Mouse (Mus musculus): ENCODE data around the gene Inpp4b. TPM values are rescaled to one million over a fixed set of nuclear protein-coding genes. Genes with fewer than 3 reads are reported as not detected.

Inpp4b gene
- polyA plus RNA-seq, 1 experiment from 2014 or later = 6.0 TPM

- no peak overlapping the region for H3K4me3 ChIP-seq (replicated peaks)
- no peaks in the 10 kb centered on the region for H3K9me3 ChIP-seq
- no peaks in the 10 kb centered on the region for H3K4me1 ChIP-seq
- WGBS = 68% methylated on average over 3 of the region's 3 CpGs
- no peak for ATAC-seq (ENCODE audit: low FRiP score)
- no peak overlapping the region for H3K27ac ChIP-seq
- no peak overlapping the region for H3K9ac ChIP-seq
- H3K4me2 ChIP-seq = no peak overlapping the region
- H3K27me3 ChIP-seq = no peaks in the 10 kb centered on the region
- no peaks in the 10 kb centered on the region for H3K36me3 ChIP-seq (replicated peaks)
Measured at GRCm38 (mm10) chr8:81865664-81866063, 523.3 kb downstream of the Inpp4b start.

DNA sequence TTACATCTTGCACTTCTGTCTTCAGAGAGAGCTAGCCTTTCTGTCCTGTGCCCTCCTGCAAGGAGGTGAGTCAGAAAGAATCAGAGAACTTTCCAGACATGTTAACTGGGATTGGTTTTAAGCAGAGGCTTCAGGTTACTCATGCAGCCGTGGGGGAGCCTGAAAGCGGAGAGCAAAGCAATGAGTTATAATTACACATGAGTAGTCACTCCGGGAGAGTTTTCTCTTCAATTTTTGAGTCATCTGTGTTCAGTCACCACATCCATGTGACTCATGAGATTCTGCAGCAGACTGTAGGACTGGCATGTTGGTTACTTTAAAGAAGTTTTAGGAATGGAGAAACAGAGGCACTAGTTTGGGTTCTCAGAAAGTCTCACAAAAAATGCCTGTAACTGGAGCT is 524.7 kb downstream of the Inpp4b start:
- Histone ChIP-seq H3K36me3 (replicated peaks) (no peaks in the 10 kb centered on the region), H3K9me3 (no peaks in the 10 kb centered on the region), H3K4me3 (replicated peaks) (no peak overlapping the region), H3K4me1 (no peaks in the 10 kb centered on the region), H3K4me2 (no peak overlapping the region), H3K9ac (no peak overlapping the region), H3K27ac (no peak overlapping the region), H3K27me3 (no peaks in the 10 kb centered on the region)
- ATAC-seq (ENCODE audit: low FRiP score) = no peak
- WGBS = 79% methylated on average over 3 of the region's 3 CpGs

DNA sequence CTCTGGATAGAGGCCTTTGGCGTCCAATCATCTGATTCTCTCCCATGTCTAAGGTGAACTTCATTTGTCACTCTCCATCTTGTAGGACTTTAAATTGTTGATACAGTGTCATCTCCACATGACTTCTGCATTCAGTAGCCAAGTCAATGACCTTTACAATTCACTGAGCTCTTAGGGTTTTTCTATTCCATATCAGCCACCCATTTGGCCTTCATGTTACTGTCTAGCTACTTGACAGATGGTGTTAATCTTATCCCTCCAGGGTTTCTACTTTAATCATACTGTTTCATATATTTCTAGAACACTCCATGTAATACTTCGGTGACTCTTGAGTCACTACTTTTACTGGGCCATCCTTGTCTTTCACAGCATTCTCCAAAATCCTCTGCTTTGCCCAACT is 528.1 kb downstream of the Inpp4b start:
- Histone ChIP-seq H3K4me2 (no peak overlapping the region), H3K9ac (no peak overlapping the region), H3K36me3 (replicated peaks) (no peaks in the 10 kb centered on the region), H3K27me3 (no peaks in the 10 kb centered on the region), H3K27ac (no peak overlapping the region), H3K9me3 (no peaks in the 10 kb centered on the region), H3K4me3 (replicated peaks) (no peak overlapping the region), H3K4me1 (no peaks in the 10 kb centered on the region)
- no peak for ATAC-seq (ENCODE audit: low FRiP score)
- 74% methylated on average over 2 of the region's 2 CpGs for WGBS

- H3K27ac ChIP-seq = no peak overlapping the region
- H3K4me2 ChIP-seq = no peak overlapping the region
- no peaks in the 10 kb centered on the region for H3K27me3 ChIP-seq
- no peaks in the 10 kb centered on the region for H3K9me3 ChIP-seq
- no peak overlapping the region for H3K9ac ChIP-seq
- no peaks in the 10 kb centered on the region; the same call in 1 of the 2 replicates for H3K4me1 ChIP-seq
- no peaks in the 10 kb centered on the region for H3K36me3 ChIP-seq (replicated peaks)
- no peak overlapping the region for H3K4me3 ChIP-seq (replicated peaks)
- 79% methylated on average over 3 of the region's 3 CpGs for WGBS
- ATAC-seq (ENCODE audit: low FRiP score) = no peak
Measured at GRCm38 (mm10) chr8:81880071-81880470, 537.7 kb downstream of the Inpp4b start.

DNA sequence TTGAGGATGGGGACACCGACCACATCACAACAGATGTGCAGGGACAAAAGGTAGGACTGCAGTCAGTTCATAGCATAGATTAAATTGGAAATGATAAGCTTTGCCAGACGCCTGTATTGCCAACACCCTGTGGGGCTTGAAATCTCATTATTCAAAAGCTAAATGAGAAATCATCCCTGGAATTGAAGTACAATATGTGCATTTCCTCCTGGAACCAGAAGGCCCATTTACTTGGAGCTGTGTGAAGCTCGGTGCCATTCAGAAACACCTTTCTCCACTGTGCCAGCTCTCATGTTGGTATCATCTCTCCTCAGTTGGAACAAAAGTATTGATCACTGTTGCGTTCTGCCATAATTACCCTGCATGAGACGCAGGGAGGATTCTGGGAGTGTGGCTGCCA is 541.8 kb downstream of the Inpp4b start:
- Histone ChIP-seq H3K9ac (no peak overlapping the region), H3K9me3 (no peaks in the 10 kb centered on the region), H3K36me3 (replicated peaks) (no peaks in the 10 kb centered on the region), H3K27me3 (no peaks in the 10 kb centered on the region), H3K27ac (no peak overlapping the region), H3K4me3 (replicated peaks) (no peak overlapping the region), H3K4me2 (no peak overlapping the region), H3K4me1 (no peaks in the 10 kb centered on the region; the same call in 1 of the 2 replicates)
- ATAC-seq (ENCODE audit: low FRiP score) = no peak
- 80% methylated on average over 5 of the region's 5 CpGs for WGBS

GRCm38 (mm10) chr8:81888843-81889242 is 546.5 kb downstream of the Inpp4b start:
- Histone ChIP-seq H3K4me3 (replicated peaks) (no peak overlapping the region), H3K9me3 (no peaks in the 10 kb centered on the region), H3K27ac (no peak overlapping the region), H3K4me2 (no peak overlapping the region), H3K27me3 (no peaks in the 10 kb centered on the region), H3K36me3 (replicated peaks) (no peaks in the 10 kb centered on the region), H3K4me1 (no peaks in the 10 kb centered on the region), H3K9ac (no peak overlapping the region)
- no peak for ATAC-seq (ENCODE audit: low FRiP score)

GRCm38 (mm10) chr8:81893292-81893691 is 550.9 kb downstream of the Inpp4b start:
- no peak overlapping the region for H3K4me2 ChIP-seq
- no peak overlapping the region for H3K27ac ChIP-seq
- no peaks in the 10 kb centered on the region for H3K36me3 ChIP-seq (replicated peaks)
- H3K9me3 ChIP-seq = no peaks in the 10 kb centered on the region
- 74% methylated on average over 1 of the region's 1 CpGs for WGBS
- no peaks in the 10 kb centered on the region for H3K27me3 ChIP-seq
- H3K9ac ChIP-seq = no peak overlapping the region
- H3K4me3 ChIP-seq (replicated peaks) = no peak overlapping the region
- H3K4me1 ChIP-seq = no peaks in the 10 kb centered on the region
- ATAC-seq (ENCODE audit: low FRiP score) = no peak

DNA sequence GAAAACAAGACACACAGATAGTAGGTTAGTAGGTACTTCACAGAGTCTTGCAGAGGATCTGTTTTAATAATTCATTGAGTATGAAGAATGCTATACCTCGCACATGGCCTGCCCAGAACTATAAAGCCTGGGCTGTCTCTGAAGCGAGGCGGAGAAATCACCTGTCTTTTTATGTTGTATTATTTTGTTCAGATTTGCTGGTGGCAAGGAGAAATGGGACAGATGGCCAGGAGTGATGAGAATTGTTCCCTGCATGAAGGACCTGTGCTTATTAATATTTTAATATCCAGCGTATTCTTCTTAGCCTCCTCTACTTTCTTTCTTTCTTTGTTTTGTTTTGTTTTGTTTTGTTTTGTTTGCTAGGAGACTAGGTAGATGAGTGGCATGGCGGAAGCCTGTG is 604.5 kb downstream of the Inpp4b start:
- Histone ChIP-seq H3K27me3 (no peaks in the 10 kb centered on the region), H3K27ac (no peak overlapping the region), H3K9ac (no peak overlapping the region), H3K36me3 (replicated peaks) (no peaks in the 10 kb centered on the region), H3K4me2 (no peak overlapping the region), H3K4me3 (replicated peaks) (no peak overlapping the region), H3K4me1 (no peaks in the 10 kb centered on the region), H3K9me3 (no peaks in the 10 kb centered on the region)
- WGBS = 96% methylated on average over 5 of the region's 5 CpGs
- no peak for ATAC-seq (ENCODE audit: low FRiP score)

DNA sequence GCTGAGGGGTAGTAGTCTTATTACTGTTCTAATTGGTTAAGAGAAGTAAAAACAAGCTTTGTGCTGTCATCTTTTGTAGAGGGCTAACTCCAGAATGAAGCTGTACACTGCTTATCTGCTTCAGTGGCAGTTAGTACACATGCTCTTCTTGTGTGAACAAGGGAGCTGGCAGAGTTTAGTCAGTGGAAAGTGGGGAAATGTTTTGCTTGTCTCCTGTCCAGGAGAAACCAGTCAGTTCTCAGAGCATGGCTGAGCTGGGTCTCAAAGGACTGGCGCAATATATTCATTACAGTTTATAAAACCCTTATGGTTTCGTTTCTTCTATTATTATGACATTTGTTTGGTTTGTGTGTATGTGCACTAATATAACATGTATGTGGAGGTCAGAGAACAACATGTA is 610.7 kb downstream of the Inpp4b start:
- 90% methylated on average over 2 of the region's 2 CpGs for WGBS
- H3K27me3 ChIP-seq = no peaks in the 10 kb centered on the region
- H3K36me3 ChIP-seq (replicated peaks) = no peaks in the 10 kb centered on the region
- ATAC-seq (ENCODE audit: low FRiP score) = no peak
- no peak overlapping the region for H3K9ac ChIP-seq
- H3K27ac ChIP-seq = no peak overlapping the region
- no peak overlapping the region for H3K4me2 ChIP-seq
- no peak overlapping the region for H3K4me3 ChIP-seq (replicated peaks)
- H3K9me3 ChIP-seq = no peaks in the 10 kb centered on the region
- H3K4me1 ChIP-seq = no peaks in the 10 kb centered on the region

- H3K27me3 ChIP-seq = no peaks in the 10 kb centered on the region
- no peaks in the 10 kb centered on the region for H3K4me1 ChIP-seq
- H3K27ac ChIP-seq = no peak overlapping the region
- ATAC-seq (ENCODE audit: low FRiP score) = no peak
- no peaks in the 10 kb centered on the region for H3K9me3 ChIP-seq
- H3K4me3 ChIP-seq (replicated peaks) = no peak overlapping the region
- WGBS = 68% methylated on average over 8 of the region's 8 CpGs
- no peak overlapping the region for H3K4me2 ChIP-seq
- no peak overlapping the region for H3K9ac ChIP-seq
- no peaks in the 10 kb centered on the region for H3K36me3 ChIP-seq (replicated peaks)
Measured at GRCm38 (mm10) chr8:81985128-81985665, 642.8 kb downstream of the Inpp4b start.

- Histone ChIP-seq H3K9ac (no peak overlapping the region), H3K4me3 (replicated peaks) (no peak overlapping the region), H3K27ac (no peak overlapping the region), H3K4me1 (no peaks in the 10 kb centered on the region), H3K4me2 (no peak overlapping the region), H3K9me3 (no peaks in the 10 kb centered on the region), H3K27me3 (no peaks in the 10 kb centered on the region), H3K36me3 (replicated peaks) (no peaks in the 10 kb centered on the region)
- ATAC-seq (ENCODE audit: low FRiP score) = no peak
- 91% methylated on average over 3 of the region's 3 CpGs for WGBS
Measured at GRCm38 (mm10) chr8:81992966-81993365, 650.6 kb downstream of the Inpp4b start.

GRCm38 (mm10) chr8:81996239-81996638 is 653.9 kb downstream of the Inpp4b start:
- Histone ChIP-seq H3K4me1 (no peaks in the 10 kb centered on the region), H3K4me3 (replicated peaks) (no peak overlapping the region), H3K36me3 (replicated peaks) (no peaks in the 10 kb centered on the region), H3K4me2 (no peak overlapping the region), H3K9me3 (no peaks in the 10 kb centered on the region), H3K9ac (no peak overlapping the region), H3K27ac (no peak overlapping the region), H3K27me3 (no peaks in the 10 kb centered on the region)
- ATAC-seq (ENCODE audit: low FRiP score) = no peak
- 91% methylated on average over 3 of the region's 3 CpGs for WGBS

- no peak overlapping the region for H3K4me3 ChIP-seq (replicated peaks)
- no peaks in the 10 kb centered on the region for H3K27me3 ChIP-seq
- H3K36me3 ChIP-seq (replicated peaks) = no peaks in the 10 kb centered on the region
- 93% methylated on average over 1 of the region's 1 CpGs for WGBS
- no peaks in the 10 kb centered on the region for H3K9me3 ChIP-seq
- H3K9ac ChIP-seq = no peak overlapping the region
- no peaks in the 10 kb centered on the region for H3K4me1 ChIP-seq
- no peak overlapping the region for H3K4me2 ChIP-seq
- ATAC-seq (ENCODE audit: low FRiP score) = no peak
- H3K27ac ChIP-seq = no peak overlapping the region
Measured at GRCm38 (mm10) chr8:81996823-81997222, 654.5 kb downstream of the Inpp4b start.
